In the genomic region with DNA sequence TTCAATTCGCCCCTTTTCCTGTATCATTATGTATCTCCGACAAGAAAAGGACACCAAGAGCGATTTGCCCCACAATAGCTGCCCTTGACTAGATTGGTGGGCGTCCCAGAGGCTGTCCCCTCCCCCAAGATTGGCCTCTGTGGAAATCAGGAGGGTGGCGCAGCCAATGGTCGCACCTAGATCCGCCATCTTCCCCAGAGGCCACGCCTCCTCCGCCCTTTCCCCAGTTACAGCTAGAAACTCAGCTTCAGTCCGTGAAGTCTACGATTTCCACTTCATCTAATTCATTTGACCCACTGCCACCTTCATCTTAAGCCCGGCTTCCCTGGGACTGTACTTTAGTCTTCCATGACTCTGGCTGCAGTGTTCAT, we compare ENCODE assay signal across 8 mouse cellular contexts. TPM values are rescaled to one million over a fixed set of nuclear protein-coding genes. Genes with fewer than 3 reads are reported as not detected.
DNase-seq lines count a peak whose midpoint lies in the region; ATAC-seq and TF ChIP-seq lines count a peak whose summit lies in the region.

No protein-coding gene starts in this region.

- peak overlapping the region; percentile 30 for H3K4me3 ChIP-seq in layer of hippocampus, adult 2 months
- peak overlapping the region; percentile 25 for H3K4me3 ChIP-seq in forebrain, embryonic 16.5 days (replicated peaks; ENCODE audit: low read length)

- ATAC-seq in forebrain, embryonic 16.5 days, result peak; percentile 71
- ATAC-seq in megakaryocyte progenitor cell, adult 5-6 weeks (replicated peaks; ENCODE audit: poor library complexity), result peak; percentile 54

- H3K4me1 ChIP-seq in forebrain, embryonic 16.5 days (replicated peaks; ENCODE audit: control insufficient read depth, insufficient read depth, low read length), result peaks cover 8% of the 10 kb centered on the region

- TF ChIP-seq CTCF in layer of hippocampus, adult 2 months (conservative IDR thresholded peaks at IDR 0.05), result no peak

- no peaks in the 10 kb centered on the region for H3K36me3 ChIP-seq in forebrain, embryonic 16.5 days (ENCODE audit: control insufficient read depth, insufficient read depth)

- peak overlapping the region; percentile 37 for H3K27ac ChIP-seq in layer of hippocampus, adult 2 months
- peak overlapping the region; percentile 56; the same call in 1 of the 2 replicates for H3K27ac ChIP-seq in forebrain, embryonic 16.5 days (ENCODE audit: low read length)

- no peak overlapping the region for H3K9ac ChIP-seq in forebrain, embryonic 16.5 days (replicated peaks; ENCODE audit: low read depth, low read length)

- no peaks in the 10 kb centered on the region for H3K27me3 ChIP-seq in forebrain, embryonic 16.5 days (replicated peaks; ENCODE audit: control insufficient read depth, insufficient read depth, low read length)

- H3K9me3 ChIP-seq in forebrain, embryonic 16.5 days (ENCODE audit: control insufficient read depth, low read length), result no peaks in the 10 kb centered on the region

- WGBS in forebrain, embryonic 16.5 days, result 6% methylated on average over 12 of the region's 12 CpGs

- no peak for DNase-seq in layer of hippocampus, adult 2 months (ENCODE audit: low spot score in 2 of 2)
- DNase-seq in layer of hippocampus, adult 18-20 months (ENCODE audit: low spot score in 2 of 2), result no peak
- peak; percentile 22 for DNase-seq in T-cell, adult 2 months (ENCODE audit: low spot score)
- DNase-seq in kidney, postnatal 10 days, result peak; percentile 73
- DNase-seq in testis, postnatal 10 days (ENCODE audit: low spot score), result peak; percentile 82
- DNase-seq in MN1 (ENCODE audit: low spot score), result no peak

- peak overlapping the region; percentile 49 for H3K4me2 ChIP-seq in forebrain, embryonic 16.5 days (ENCODE audit: low read length)

RNA-seq across cellular contexts. Expression of gene Vdac1, which starts 14.0 kb away (rescaled TPM):
- 100 to 1,000 TPM; 513 to 524 TPM for total RNA-seq in layer of hippocampus, adult 2 months (2021)
- total RNA-seq in layer of hippocampus, adult 18-20 months (2021), result 100 to 1,000 TPM; 522 to 543 TPM
- 329 and 341 TPM in 2 replicates for polyA plus RNA-seq in forebrain, embryonic 16.5 days (2015; fragmentation: Nextera tagmentation; extraction: Ambion mirVana)
- 128 and 138 TPM in 2 replicates for total RNA-seq in megakaryocyte progenitor cell, adult 5-6 weeks (2015)
- 223 and 244 TPM in 2 replicates for total RNA-seq in megakaryocyte progenitor cell, adult 5-6 weeks (2017)

RNA-seq across cellular contexts. Expression of gene 9530068E07Rik, which starts 49.6 kb away (rescaled TPM):
- 10 to 100 TPM; 61.3 to 65.5 TPM for total RNA-seq in layer of hippocampus, adult 2 months (2021)
- 10 to 100 TPM; 64.4 to 66.8 TPM for total RNA-seq in layer of hippocampus, adult 18-20 months (2021)
- polyA plus RNA-seq in forebrain, embryonic 16.5 days (2015; fragmentation: Nextera tagmentation; extraction: Ambion mirVana), result 116 and 124 TPM in 2 replicates
- 132 and 143 TPM in 2 replicates for total RNA-seq in megakaryocyte progenitor cell, adult 5-6 weeks (2015)
- 79.5 and 86.6 TPM in 2 replicates for total RNA-seq in megakaryocyte progenitor cell, adult 5-6 weeks (2017)

Comparison
In these comparisons a context has a peak if more than half of its experiments do, and no peak if none do; other contexts are left out.
1. DNase-seq: peak in T-cell, adult 2 months (single experiment), kidney, postnatal 10 days (single experiment) and testis, postnatal 10 days (single experiment); none in layer of hippocampus, adult 2 months (0 of 2), layer of hippocampus, adult 18-20 months (0 of 2) and MN1 (single experiment).